Comparison of ENCODE assay signal across 26 mouse cellular contexts in genomic region chr9:86266658-86267057, GRCm38 (mm10).
DNase-seq lines count a peak whose midpoint lies in the region; ATAC-seq lines count a peak whose summit lies in the region.
"Had no signal": no experiment of that assay in that cellular context is flagged by ENCODE, and none has a peak within 500 bp of the region (broad histone marks: within the 10 kb centered on the region; RNA-seq: fewer than 3 reads in every experiment).

No protein-coding gene starts in this region.

- no peak for DNase-seq in midbrain, embryonic 14.5 days
- DNase-seq in hindbrain, embryonic 11.5 days (ENCODE audit: low spot score) = peak; percentile 40
- peak; percentile 37 for DNase-seq in mesoderm, embryonic 11.5 days (ENCODE audit: low read depth, low spot score)
- DNase-seq in layer of hippocampus, postnatal 10 days (ENCODE audit: low spot score in 2 of 2) = no peak
- no peak for DNase-seq in forebrain, embryonic 10.5 days (ENCODE audit: extremely low spot score, low spot score)
- DNase-seq in adrenal gland, adult (ENCODE audit: inconsistent age in 2 of 2, low spot score in 1 of 2) = no peak
- DNase-seq: adrenal gland, postnatal 10 days; cerebellum, adult 18-20 months; cerebellum, postnatal 14 days; gastrocnemius, postnatal 25 days; kidney, adult 18-20 months; kidney, postnatal 4 days; right cerebral cortex, adult 18-20 months; right cerebral cortex, postnatal 4 days; thymus, postnatal 36 days had no signal

- H3K9ac ChIP-seq in midbrain, embryonic 16.5 days (ENCODE audit: low read depth, low read length) = no peak overlapping the region
- no peak overlapping the region for H3K9ac ChIP-seq in midbrain, embryonic 14.5 days (replicated peaks; ENCODE audit: low read length)
- H3K9ac ChIP-seq in hindbrain, embryonic 11.5 days (ENCODE audit: low read depth, low read length) = no peak overlapping the region
- H3K9ac ChIP-seq: forebrain, embryonic 12.5 days; liver, embryonic 14.5 days; lung, embryonic 15.5 days; midbrain, embryonic 12.5 days; stomach, embryonic 15.5 days had no signal

- 22% methylated on average over 2 of the region's 2 CpGs for WGBS in midbrain, embryonic 16.5 days
- 27% methylated on average over 2 of the region's 2 CpGs for WGBS in midbrain, embryonic 14.5 days
- WGBS in hindbrain, embryonic 11.5 days = 35% methylated on average over 2 of the region's 2 CpGs
- 62% methylated on average over 2 of the region's 2 CpGs for WGBS in forebrain, embryonic 10.5 days

- ATAC-seq in midbrain, embryonic 16.5 days = 0 out of 2 replicates have a peak, but pooled peaks have one; percentile 54
- no peak for ATAC-seq in midbrain, embryonic 14.5 days (ENCODE audit: low FRiP score, low TSS enrichment)
- peak; percentile 92 for ATAC-seq in hindbrain, embryonic 11.5 days (ENCODE audit: low FRiP score)
- ATAC-seq: activated CD4-positive, CD25-positive, alpha-beta regulatory T cell, adult 4 months; inflammation-experienced regulatory T-cells, adult 6 months had no signal

- H3K27me3 ChIP-seq in midbrain, embryonic 16.5 days (ENCODE audit: control insufficient read depth, insufficient read depth, low read depth, low read length) = no peaks in the 10 kb centered on the region
- no peaks in the 10 kb centered on the region for H3K27me3 ChIP-seq in midbrain, embryonic 14.5 days (ENCODE audit: control insufficient read depth, insufficient read depth, low read length)
- H3K27me3 ChIP-seq in hindbrain, embryonic 11.5 days (ENCODE audit: control insufficient read depth, insufficient read depth, low read length) = no peaks in the 10 kb centered on the region
- no peaks in the 10 kb centered on the region for H3K27me3 ChIP-seq in forebrain, embryonic 10.5 days (ENCODE audit: poor library complexity, severe bottlenecking)
- H3K27me3 ChIP-seq: forebrain, embryonic 12.5 days; lung, embryonic 15.5 days; midbrain, embryonic 12.5 days; stomach, embryonic 15.5 days had no signal

- H3K27ac ChIP-seq in midbrain, embryonic 16.5 days (ENCODE audit: low read length) = no peak overlapping the region
- no peak overlapping the region for H3K27ac ChIP-seq in midbrain, embryonic 14.5 days (replicated peaks; ENCODE audit: low read depth, low read length)
- no peak overlapping the region for H3K27ac ChIP-seq in hindbrain, embryonic 11.5 days (ENCODE audit: low read depth, low read length)
- H3K27ac ChIP-seq in forebrain, embryonic 10.5 days = no peak overlapping the region
- H3K27ac ChIP-seq: forebrain, embryonic 12.5 days; left cerebral cortex, adult 2 months; liver, embryonic 14.5 days; lung, embryonic 15.5 days; macrophage; midbrain, embryonic 12.5 days; stomach, embryonic 15.5 days had no signal

- H3K4me3 ChIP-seq in midbrain, embryonic 16.5 days (ENCODE audit: low read depth, low read length) = no peak overlapping the region
- no peak overlapping the region for H3K4me3 ChIP-seq in midbrain, embryonic 14.5 days (replicated peaks; ENCODE audit: low read depth, low read length)
- no peak overlapping the region for H3K4me3 ChIP-seq in hindbrain, embryonic 11.5 days (ENCODE audit: low read depth, low read length)
- H3K4me3 ChIP-seq in forebrain, embryonic 10.5 days = no peak overlapping the region
- H3K4me3 ChIP-seq: forebrain, embryonic 12.5 days; left cerebral cortex, adult 2 months; lung, embryonic 15.5 days; midbrain, embryonic 12.5 days; myocyte; stomach, embryonic 15.5 days had no signal

- 0 out of 2 replicates have a peak, but pooled peaks cover 2% of the 10 kb centered on the region for H3K4me1 ChIP-seq in midbrain, embryonic 16.5 days (ENCODE audit: control insufficient read depth, insufficient read depth, low read length)
- H3K4me1 ChIP-seq in midbrain, embryonic 14.5 days (ENCODE audit: control insufficient read depth, insufficient read depth, low read length) = no peaks in the 10 kb centered on the region
- H3K4me1 ChIP-seq in hindbrain, embryonic 11.5 days (replicated peaks; ENCODE audit: control insufficient read depth, insufficient read depth, low read length) = no peaks in the 10 kb centered on the region
- H3K4me1 ChIP-seq in forebrain, embryonic 10.5 days = peaks cover 8% of the 10 kb centered on the region
- H3K4me1 ChIP-seq: forebrain, embryonic 12.5 days; lung, embryonic 15.5 days; stomach, embryonic 15.5 days had no signal

- H3K4me2 ChIP-seq in midbrain, embryonic 16.5 days (ENCODE audit: low read length) = no peak overlapping the region
- H3K4me2 ChIP-seq in midbrain, embryonic 14.5 days (ENCODE audit: low read length) = no peak overlapping the region
- no peak overlapping the region for H3K4me2 ChIP-seq in hindbrain, embryonic 11.5 days (replicated peaks; ENCODE audit: low read depth, low read length)
- H3K4me2 ChIP-seq: forebrain, embryonic 12.5 days; lung, embryonic 15.5 days; midbrain, embryonic 12.5 days; stomach, embryonic 15.5 days had no signal

- no peaks in the 10 kb centered on the region for H3K36me3 ChIP-seq in midbrain, embryonic 16.5 days (ENCODE audit: control insufficient read depth, insufficient read depth, low read length)
- H3K36me3 ChIP-seq in midbrain, embryonic 14.5 days (ENCODE audit: control insufficient read depth, insufficient read depth, low read length) = no peaks in the 10 kb centered on the region
- H3K36me3 ChIP-seq in hindbrain, embryonic 11.5 days (ENCODE audit: control insufficient read depth, insufficient read depth, low read length) = no peaks in the 10 kb centered on the region
- no peaks in the 10 kb centered on the region for H3K36me3 ChIP-seq in forebrain, embryonic 10.5 days (replicated peaks)
- H3K36me3 ChIP-seq: forebrain, embryonic 12.5 days; lung, embryonic 15.5 days; midbrain, embryonic 12.5 days; stomach, embryonic 15.5 days had no signal

- no peaks in the 10 kb centered on the region for H3K9me3 ChIP-seq in midbrain, embryonic 16.5 days (replicated peaks; ENCODE audit: control insufficient read depth, low read length, poor library complexity, severe bottlenecking)
- H3K9me3 ChIP-seq in midbrain, embryonic 14.5 days (ENCODE audit: control insufficient read depth, low read length) = no peaks in the 10 kb centered on the region
- H3K9me3 ChIP-seq in hindbrain, embryonic 11.5 days (ENCODE audit: control insufficient read depth, low read length) = no peaks in the 10 kb centered on the region
- H3K9me3 ChIP-seq in forebrain, embryonic 10.5 days = no peaks in the 10 kb centered on the region
- H3K9me3 ChIP-seq: forebrain, embryonic 12.5 days; lung, embryonic 15.5 days; midbrain, embryonic 12.5 days; stomach, embryonic 15.5 days had no signal

Comparison
In these comparisons a context has a peak if more than half of its experiments do, and no peak if none do; other contexts are left out.
1. DNase-seq: peak in hindbrain, embryonic 11.5 days (single experiment) and mesoderm, embryonic 11.5 days (single experiment); none in midbrain, embryonic 14.5 days (single experiment), layer of hippocampus, postnatal 10 days (0 of 2), forebrain, embryonic 10.5 days (single experiment) and adrenal gland, adult (0 of 2).